8 mouse cellular contexts compared by ENCODE assay signal in the genomic region with DNA sequence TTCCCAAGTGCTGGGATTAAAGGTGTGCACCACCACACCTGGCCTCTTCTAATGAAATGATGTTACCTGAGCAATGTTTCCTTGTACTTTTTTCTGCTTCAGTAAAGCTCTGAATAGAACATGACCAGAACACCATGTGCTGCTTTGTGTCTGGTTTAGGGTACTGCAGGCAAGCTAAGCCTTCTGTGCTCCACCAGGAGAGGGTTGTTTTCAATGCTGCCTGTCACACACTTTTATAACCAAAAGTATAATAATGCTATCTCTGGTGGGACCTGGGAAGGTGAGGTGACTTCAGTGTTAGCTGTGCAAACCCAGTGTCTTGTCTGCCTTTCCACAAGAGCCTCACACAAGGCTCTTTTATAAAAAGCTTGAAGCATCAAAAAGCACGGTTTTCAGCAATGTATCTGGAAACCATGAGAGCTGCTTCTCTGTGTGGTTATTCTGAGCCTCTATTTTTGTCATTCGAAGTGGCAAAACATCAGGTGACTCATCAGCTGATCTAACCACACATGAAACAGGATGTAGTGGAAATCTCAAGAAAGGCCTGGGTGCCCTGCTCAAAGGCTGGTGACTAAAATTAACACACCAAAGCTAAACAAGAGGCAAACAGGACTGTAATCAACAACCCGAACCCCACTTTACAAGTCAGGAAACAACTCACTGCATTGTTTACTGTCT. TPM values are rescaled to one million over a fixed set of nuclear protein-coding genes. Genes with fewer than 3 reads are reported as not detected.
A peak's percentile ranks its signal among the peaks of the same experiment; 100 is the strongest.
DNase-seq lines count a peak whose midpoint lies in the region; ATAC-seq and TF ChIP-seq lines count a peak whose summit lies in the region.

No protein-coding gene starts in this region.

- no peak for TF ChIP-seq EP300 in lung, postnatal 0 days (IDR thresholded peaks at IDR 0.05)

- peaks cover 12% of the 10 kb centered on the region; the same call in 1 of the 2 replicates for H3K36me3 ChIP-seq in lung, postnatal 0 days (ENCODE audit: insufficient read depth, low read length)
- H3K36me3 ChIP-seq in forebrain, embryonic 14.5 days (ENCODE audit: control insufficient read depth, insufficient read depth, low read length): peaks cover 41% of the 10 kb centered on the region

- peak overlapping the region; percentile 84 for H3K27ac ChIP-seq in gastrocnemius, adult 2 months
- H3K27ac ChIP-seq in lung, postnatal 0 days (ENCODE audit: low read length): no peak overlapping the region
- no peak overlapping the region for H3K27ac ChIP-seq in forebrain, embryonic 14.5 days (ENCODE audit: low read depth, low read length)

- no peak for DNase-seq in gastrocnemius, adult 2 months
- no peak for DNase-seq in gastrocnemius, adult 8-10 months (ENCODE audit: low spot score in 2 of 2)
- peak; percentile 46 for DNase-seq in 3134 (ENCODE audit: extremely low read depth, insufficient read length, low spot score)
- DNase-seq in brain, adult 2 months (ENCODE audit: low read depth, low spot score): peak; percentile 91
- peak; percentile 35 for DNase-seq in lung, postnatal 0 days (ENCODE audit: low spot score)
- peak; percentile 54 for DNase-seq in thymus, postnatal 25 days
- DNase-seq in forebrain, embryonic 14.5 days (ENCODE audit: low spot score): no peak
- no peak for DNase-seq in yolk sac, embryonic 10.5 days (ENCODE audit: low spot score)

- H3K4me2 ChIP-seq in lung, postnatal 0 days (replicated peaks; ENCODE audit: low read depth, low read length): no peak overlapping the region
- no peak overlapping the region for H3K4me2 ChIP-seq in forebrain, embryonic 14.5 days (ENCODE audit: low read length)

- H3K9me3 ChIP-seq in lung, postnatal 0 days (ENCODE audit: low read length): no peaks in the 10 kb centered on the region
- no peaks in the 10 kb centered on the region for H3K9me3 ChIP-seq in forebrain, embryonic 14.5 days (replicated peaks; ENCODE audit: control insufficient read depth, low read length)

- no peaks in the 10 kb centered on the region for H3K4me1 ChIP-seq in lung, postnatal 0 days (ENCODE audit: insufficient read depth, low read depth, low read length)
- H3K4me1 ChIP-seq in forebrain, embryonic 14.5 days (ENCODE audit: control insufficient read depth, insufficient read depth, low read length): no peaks in the 10 kb centered on the region

- ATAC-seq in lung, postnatal 0 days: no peak; the same call in 1 of the 2 replicates
- ATAC-seq in forebrain, embryonic 14.5 days: no peak

- WGBS in lung, postnatal 0 days: 47% methylated on average over 3 of the region's 3 CpGs
- 65% methylated on average over 3 of the region's 3 CpGs for WGBS in forebrain, embryonic 14.5 days

- TF ChIP-seq CTCF in gastrocnemius, adult 2 months (IDR thresholded peaks at IDR 0.05): peak; percentile 11; the same call in 1 of the 2 replicates
- peak; percentile 7; the same call in 1 of the 2 replicates for TF ChIP-seq CTCF in lung, postnatal 0 days (IDR thresholded peaks at IDR 0.05)

- no peaks in the 10 kb centered on the region for H3K27me3 ChIP-seq in lung, postnatal 0 days (replicated peaks; ENCODE audit: insufficient read depth, low read length)
- no peaks in the 10 kb centered on the region for H3K27me3 ChIP-seq in forebrain, embryonic 14.5 days (replicated peaks; ENCODE audit: control insufficient read depth, insufficient read depth, low read length)

- no peak overlapping the region for H3K9ac ChIP-seq in lung, postnatal 0 days (replicated peaks; ENCODE audit: low read depth)
- H3K9ac ChIP-seq in forebrain, embryonic 14.5 days (ENCODE audit: low read length): no peak overlapping the region

- intact Hi-C loops in gastrocnemius, adult 2 months (cut with DNase I): no loop called here

- no peak overlapping the region for H3K4me3 ChIP-seq in gastrocnemius, adult 2 months
- no peak overlapping the region for H3K4me3 ChIP-seq in lung, postnatal 0 days (ENCODE audit: low read depth, low read length)
- H3K4me3 ChIP-seq in forebrain, embryonic 14.5 days (ENCODE audit: low read depth, low read length): no peak overlapping the region

RNA-seq across cellular contexts. Expression of a gene that starts 33.9 kb away (rescaled TPM):
- total RNA-seq in gastrocnemius, adult 2 months (2021): 10 to 100 TPM; 16.2 to 20.7 TPM
- 10 to 100 TPM; 17.6 to 22.3 (median 20.1) TPM for total RNA-seq in gastrocnemius, adult 8-10 months (2022)
- polyA plus RNA-seq in lung, postnatal 0 days (2015; fragmentation: Nextera tagmentation; extraction: Ambion mirVana): 26.2 and 29.4 TPM in 2 replicates
- 35.0 and 36.0 TPM in 2 replicates for polyA plus RNA-seq in forebrain, embryonic 14.5 days (2014; fragmentation: Nextera tagmentation; extraction: Ambion mirVana)

Comparison
In these comparisons a context has a peak if more than half of its experiments do, and no peak if none do; other contexts are left out.
1. DNase-seq: peak in 3134 (single experiment), brain, adult 2 months (single experiment), lung, postnatal 0 days (single experiment) and thymus, postnatal 25 days (single experiment); none in gastrocnemius, adult 2 months (single experiment), gastrocnemius, adult 8-10 months (0 of 2), forebrain, embryonic 14.5 days (single experiment) and yolk sac, embryonic 10.5 days (single experiment).